Mouse (Mus musculus) megakaryocyte-erythroid progenitor cell, adult 5 weeks (primary cell): ENCODE data around the gene Dtx2. TPM values are rescaled to one million over a fixed set of nuclear protein-coding genes. Genes with fewer than 3 reads are reported as not detected.

Source experiments
- polyA plus RNA-seq: library from polyadenylated mRNA; stranded (reverse); fragments of >175 nt; gene quantifications from 2 replicates; pipeline ENCODE4 v1.2.3, GENCODE M21; 2012

The Dtx2 gene
- polyA plus RNA-seq: 28.3 and 32.0 TPM in 2 replicates

GRCm38 (mm10) chr5:135994725-135995687 is at the start of gene Dtx2:
Gene Dtx2 (plus strand): TSS chr5:135994800.

GRCm38 (mm10) chr5:135974365-135974764 is 20.2 kb upstream of the Dtx2 start, which contains the start of gene Ssc4d:
Gene Ssc4d (minus strand): TSS chr5:135974531.

GRCm38 (mm10) chr5:135979904-135980303 is 14.7 kb upstream of the Dtx2 start, which contains the start of gene Zp3:
Gene Zp3 (plus strand): TSS chr5:135980099.

GRCm38 (mm10) chr5:136038258-136039214 is 43.9 kb downstream of the Dtx2 start, which contains the start of gene Upk3b:
Gene Upk3b (plus strand): TSS chr5:136038496.

GRCm38 (mm10) chr5:136054301-136055077 is 59.9 kb downstream of the Dtx2 start, which contains the start of gene Upk3bl:
Gene Upk3bl (plus strand): TSS chr5:136054492.

Other genes starting within 250 kb of the Dtx2 start
- gene Styxl1, start 216.4 kb upstream of the Dtx2 start, polyA plus RNA-seq: not detected in 2 replicates
- 567 and 689 TPM in 2 replicates for gene Mdh2, start 216.3 kb upstream of the Dtx2 start, polyA plus RNA-seq
- not detected in 2 replicates for gene Srrm3, start 187.9 kb upstream of the Dtx2 start, polyA plus RNA-seq
- 8.6 and 22.1 TPM in 2 replicates for gene Hspb1, start 106.9 kb upstream of the Dtx2 start, polyA plus RNA-seq
- 122 and 135 TPM in 2 replicates for gene Ywhag, start 60.2 kb upstream of the Dtx2 start, polyA plus RNA-seq
- gene Ssc4d, start 20.3 kb upstream of the Dtx2 start, polyA plus RNA-seq: 0.57 and 1.4 TPM in 2 replicates
- not detected in 2 replicates for gene Zp3, start 14.7 kb upstream of the Dtx2 start, polyA plus RNA-seq
- gene Upk3b, start 43.7 kb downstream of the Dtx2 start, polyA plus RNA-seq: not detected in 2 replicates
- 1.6 TPM in 2 replicates for gene Upk3bl, start 59.7 kb downstream of the Dtx2 start, polyA plus RNA-seq
- gene Rasa4, start 89.1 kb downstream of the Dtx2 start, polyA plus RNA-seq: 47.9 and 51.3 TPM in 2 replicates
- gene Polr2j, start 121.8 kb downstream of the Dtx2 start, polyA plus RNA-seq: 99.5 and 120 TPM in 2 replicates
- gene Lrwd1, start 141.3 kb downstream of the Dtx2 start, polyA plus RNA-seq: 96.7 and 106 TPM in 2 replicates
- 41.8 and 45.8 TPM in 2 replicates for gene Alkbh4, start 141.3 kb downstream of the Dtx2 start, polyA plus RNA-seq
- 49.5 and 53.9 TPM in 2 replicates for gene Orai2, start 175.9 kb downstream of the Dtx2 start, polyA plus RNA-seq
- 44.9 and 45.2 TPM in 2 replicates for gene Prkrip1, start 204.2 kb downstream of the Dtx2 start, polyA plus RNA-seq